Mouse (Mus musculus) left cerebral cortex, postnatal 14 days (tissue): ENCODE measurements around the gene Slc35a3. TPM values are rescaled to one million over a fixed set of nuclear protein-coding genes. Genes with fewer than 3 reads are reported as not detected.
"Not testable (repeated sequence)": the region's sequence is repeated elsewhere in the genome, so short reads cannot be mapped to it uniquely, and the experiment has no call there.

Experiments
- DNase-seq, 2 experiments: peaks; one replicate each; pipeline ENCODE4 v3.0.0; 2021 to 2022; ENCODE audit warnings: low spot score in 2 of 2, mixed read lengths in 1 of 2
- intact Hi-C: fragments of 180-260 bp; cut with DNase I; formaldehyde crosslinking; loops from one replicate; pipeline ENCODE4 v1.15.1; 2025
- total RNA-seq, 2 experiments: library from RNA; stranded (reverse); gene quantifications; 2 replicates each; pipeline ENCODE4 v1.2.3; 2021

Gene Slc35a3
- total RNA-seq, 2 experiments from 2014 or later = 14.1 to 15.9 TPM

DNA sequence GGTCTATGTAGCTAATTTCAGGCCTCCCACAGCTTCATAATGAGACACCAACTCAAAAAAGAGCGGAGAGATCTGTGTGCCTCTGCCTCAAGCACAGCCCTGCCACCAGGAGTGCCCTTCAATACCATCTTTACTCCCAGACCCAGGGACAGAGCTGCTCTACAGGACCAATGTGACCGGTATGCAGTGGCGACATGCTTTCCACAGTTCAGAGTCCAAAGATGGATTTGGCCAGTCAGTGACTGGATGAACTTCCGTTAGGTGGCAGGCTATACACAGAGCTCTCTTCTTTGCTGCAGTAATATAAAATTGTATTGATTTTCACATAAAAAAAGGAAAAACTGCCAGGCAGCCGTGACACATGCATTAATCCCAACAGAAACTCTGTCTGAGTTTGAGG, 8.8 kb downstream of the Slc35a3 start:
- DNase-seq = no peak
- intact Hi-C loops = no loop called here

DNA sequence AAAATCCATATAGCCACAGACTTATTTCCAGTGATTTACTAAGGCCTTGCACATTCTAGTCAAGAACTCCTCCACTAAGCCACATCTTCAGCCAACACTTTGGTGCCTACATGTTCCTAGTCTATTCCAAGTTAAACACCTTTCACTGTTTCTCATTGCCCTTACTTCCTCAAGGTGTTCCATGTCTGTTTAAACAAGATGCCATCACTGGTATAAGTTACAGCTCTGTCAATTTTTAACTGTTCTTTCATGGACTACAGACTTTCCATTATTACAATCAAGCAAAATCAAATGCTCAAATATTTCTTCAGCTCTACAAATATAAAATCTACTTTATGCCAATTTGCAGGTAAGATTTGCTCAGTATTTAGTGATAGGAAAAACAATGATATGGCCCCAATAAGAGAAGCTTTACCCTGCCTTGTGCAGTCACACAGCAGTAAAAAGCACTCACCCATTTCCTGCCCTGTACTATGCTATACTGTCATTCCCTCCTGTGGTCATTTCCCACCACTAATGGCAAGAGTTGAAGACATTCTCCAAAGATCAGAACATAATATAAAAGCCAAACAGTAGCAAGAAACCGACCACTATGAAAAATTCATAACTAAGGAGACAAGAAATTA, 9.9 kb downstream of the Slc35a3 start:
- intact Hi-C loops = no loop called here
- DNase-seq = no peak

DNA sequence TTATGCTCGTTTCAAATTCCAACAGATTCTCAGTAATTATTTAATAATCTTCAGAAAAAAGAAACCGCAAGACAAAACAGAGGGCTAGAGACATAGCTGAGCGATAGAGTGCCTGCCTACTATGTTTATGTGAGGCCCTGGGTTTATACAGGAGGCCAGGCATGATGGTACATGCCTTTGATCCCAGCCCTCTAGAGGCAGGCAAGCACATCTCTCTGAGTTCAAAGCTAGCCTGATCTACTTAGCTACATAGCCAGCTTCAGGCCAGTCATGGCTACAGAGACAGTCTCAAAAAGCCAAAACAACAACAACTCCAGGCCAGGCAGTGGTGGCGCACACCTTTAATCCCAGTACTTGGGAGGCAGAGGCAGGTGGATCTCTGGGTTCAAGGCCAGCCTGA, 11.0 kb downstream of the Slc35a3 start:
- intact Hi-C loops = no loop called here

DNA sequence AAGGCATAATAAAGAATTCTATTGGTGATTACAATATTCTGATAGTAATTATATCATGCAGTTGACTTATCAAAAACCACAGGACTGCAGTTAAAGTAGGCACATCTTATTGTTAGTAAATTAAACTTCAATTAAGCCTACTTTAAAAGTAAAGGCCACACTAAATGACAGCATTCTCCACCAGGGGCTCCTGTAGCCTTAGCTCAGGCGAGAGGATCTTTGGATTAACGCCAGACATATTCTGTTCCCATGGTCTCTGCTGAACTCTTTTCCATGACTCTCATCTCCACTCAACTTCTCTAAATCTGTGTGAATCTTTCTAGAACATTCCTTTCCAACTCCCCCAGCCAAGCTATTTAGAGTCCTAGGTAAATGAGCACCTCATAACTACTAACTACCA, 13.8 kb downstream of the Slc35a3 start:
- intact Hi-C loops = no loop called here
- DNase-seq = no peak

More for the DNA sequence above, 11.0 kb downstream of the Slc35a3 start:
- DNase-seq = no peak

DNA sequence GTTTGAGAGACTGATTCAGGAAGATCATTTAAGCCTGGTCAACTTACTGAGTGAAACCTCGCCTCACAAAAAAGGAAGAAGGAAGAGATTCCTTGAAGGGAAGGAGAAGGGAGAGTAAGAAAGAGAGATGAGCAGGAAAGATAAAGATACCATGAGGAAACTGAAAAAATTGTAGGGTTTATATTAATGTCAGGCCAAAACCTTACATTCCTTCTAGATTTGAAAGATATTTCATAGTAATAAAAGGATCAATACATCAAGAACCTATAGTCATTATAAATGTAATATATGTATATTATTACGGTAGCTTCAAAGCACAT, 17.0 kb downstream of the Slc35a3 start:
- no peak for DNase-seq
- intact Hi-C loops = no loop called here

DNA sequence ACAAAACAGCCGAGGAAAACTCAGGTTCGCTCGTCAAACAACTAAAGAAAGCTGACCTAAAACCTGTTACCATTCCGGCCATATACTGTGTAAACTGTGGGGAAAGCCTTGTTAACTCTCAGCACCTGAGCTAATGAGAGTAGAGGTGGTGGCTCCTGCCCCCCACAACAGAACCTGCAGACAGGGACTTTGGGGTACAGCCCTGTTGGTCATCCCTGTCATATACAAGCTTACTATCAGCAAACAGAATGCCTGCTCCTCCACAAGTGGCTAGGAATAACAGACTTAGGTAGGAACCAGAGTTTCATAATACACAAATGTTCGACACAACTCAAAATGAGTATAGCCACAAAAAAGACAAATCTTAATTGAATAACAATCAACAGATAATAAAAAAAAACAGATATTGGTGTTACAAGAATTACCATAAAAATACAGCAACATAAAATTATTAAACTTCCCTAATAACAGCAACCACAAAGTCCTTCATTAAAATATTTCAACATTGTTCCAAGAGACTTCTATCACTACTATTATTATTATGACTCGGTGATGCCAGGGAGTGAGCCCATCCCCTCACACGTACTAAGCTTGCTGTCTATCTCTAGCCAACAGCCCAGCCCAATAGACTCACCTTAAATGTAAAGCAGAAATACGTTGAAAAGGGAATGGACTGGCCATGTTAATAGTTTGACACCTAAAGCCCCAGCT, 17.5 kb downstream of the Slc35a3 start:
- DNase-seq = no peak
- intact Hi-C loops = no loop called here

DNA sequence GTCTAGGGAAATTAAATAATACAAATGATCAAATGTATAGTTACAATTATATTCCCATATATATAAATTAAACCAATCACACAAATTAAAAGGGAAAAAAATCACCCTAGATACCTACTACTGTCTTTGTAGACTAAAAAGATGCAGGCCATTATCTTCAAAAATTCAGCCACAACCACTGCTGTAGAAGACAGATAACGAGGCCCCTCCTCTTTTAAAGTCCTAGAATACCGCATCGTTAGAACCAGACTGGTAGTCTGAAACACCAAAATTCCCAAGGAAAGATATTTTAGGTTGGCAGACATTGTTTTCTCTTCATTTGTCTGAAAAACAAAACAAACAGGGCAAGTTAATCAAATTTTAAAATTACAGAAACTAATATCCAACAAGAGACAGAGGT, 18.3 kb downstream of the Slc35a3 start:
- intact Hi-C loops = no loop called here
- DNase-seq = no peak

DNA sequence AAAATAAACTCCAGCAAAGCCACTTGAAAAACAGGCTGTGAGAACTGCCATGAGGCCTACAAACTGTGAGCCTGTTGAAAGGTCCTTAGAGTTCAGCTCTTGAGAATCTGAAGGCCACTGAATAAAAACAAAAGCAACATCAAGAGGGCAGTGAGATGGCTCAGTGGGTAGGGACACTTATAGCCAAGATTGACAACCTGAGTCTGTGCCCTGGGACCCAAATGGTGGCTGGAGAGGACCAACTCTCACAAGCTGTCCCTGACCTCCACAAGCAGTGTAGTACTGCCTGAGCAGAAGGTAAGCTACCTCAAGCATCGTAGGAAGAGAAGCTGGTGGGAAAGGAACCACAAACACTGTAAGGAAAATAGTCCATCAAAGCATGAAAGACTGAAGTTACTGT, 31.5 kb downstream of the Slc35a3 start, which contains the start of gene Gm43191:
Gm43191 (minus strand) TSS at position 101 of the 400 bp plus-strand sequence.
- no peak for DNase-seq

DNA sequence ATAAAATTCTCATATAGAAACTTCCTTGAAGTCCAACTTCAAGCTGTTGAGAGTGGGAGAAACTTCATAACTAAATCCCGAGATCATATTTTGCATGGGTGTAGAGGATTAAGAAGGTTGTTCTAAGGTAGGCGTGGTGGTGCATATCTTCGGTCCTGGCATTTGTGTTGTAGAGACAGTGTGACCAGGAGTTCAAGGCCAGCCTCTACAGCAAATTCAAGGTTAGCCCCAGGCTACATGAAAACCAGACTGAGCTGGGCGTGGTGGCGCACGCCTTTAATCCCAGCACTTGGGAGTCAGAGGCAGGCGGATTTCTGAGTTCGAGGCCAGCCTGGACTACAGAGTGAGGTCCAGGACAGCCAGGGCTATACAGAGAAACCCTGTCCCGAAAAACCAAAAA, 48.4 kb downstream of the Slc35a3 start:
- intact Hi-C loops, DNase-seq: not testable (repeated sequence)

More for the DNA sequence above, 31.5 kb downstream of the Slc35a3 start, which contains the start of gene Gm43191:
- intact Hi-C loops = no loop called here

DNA sequence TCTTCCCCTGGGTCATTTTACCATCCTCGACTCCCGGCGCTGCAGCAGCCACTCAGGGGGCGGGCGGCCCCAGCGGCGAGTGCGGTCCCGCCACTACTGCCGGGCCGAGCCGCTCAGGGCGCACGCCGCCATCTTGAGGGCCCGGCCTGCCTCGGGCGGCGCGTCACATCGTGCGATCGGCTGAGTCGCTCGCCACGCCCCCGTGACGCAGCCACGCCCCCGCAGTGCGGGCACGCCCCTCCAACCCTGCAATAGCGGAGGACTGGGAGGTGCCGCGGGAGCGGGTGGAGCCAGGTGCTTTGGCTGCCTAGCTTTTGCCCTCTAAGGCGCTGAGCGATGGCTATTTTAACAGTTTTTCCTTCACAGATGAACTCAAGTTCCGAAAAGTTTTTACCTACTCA, 50.2 kb downstream of the Slc35a3 start, which contains the start of gene Mfsd14a:
Mfsd14a (minus strand) TSS at position 215 of the 401 bp plus-strand sequence.
- intact Hi-C loops = loop anchor here (2.0 kb wide), 1 partner anchor 68 kb away; the partner anchor contains the start of gene Sass6
- peak; percentile 96 to 98 for DNase-seq

DNA sequence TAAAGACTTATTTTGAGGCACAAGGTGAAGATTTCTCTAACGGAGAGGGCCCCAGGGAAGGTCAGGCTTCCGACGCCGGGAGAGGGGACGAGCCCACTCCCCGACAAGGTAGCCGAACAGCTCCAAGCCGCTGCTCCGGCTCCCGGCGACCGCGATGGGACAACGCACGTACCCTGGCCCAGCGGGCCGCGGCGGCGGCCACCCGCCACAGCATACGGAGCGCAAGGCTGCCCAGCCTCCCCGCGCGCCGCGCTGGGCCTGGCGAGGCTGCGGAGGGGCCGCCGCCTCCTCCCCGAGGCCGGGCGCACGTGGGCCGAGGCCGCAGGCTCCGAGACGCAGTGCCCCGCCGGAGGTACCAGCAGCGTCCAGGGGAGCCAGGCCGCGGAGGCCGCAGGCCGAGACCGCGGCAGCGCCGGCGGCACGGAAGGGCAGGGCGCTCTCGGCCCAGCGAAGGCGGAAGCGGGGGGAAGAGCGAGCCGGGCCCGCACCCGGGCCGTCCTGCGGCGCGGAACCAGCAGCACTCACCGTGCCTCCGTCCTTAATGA, 50.7 kb downstream of the Slc35a3 start:
- DNase-seq = peak in 1 of 2 experiments; percentile 28
- intact Hi-C loops = loop anchor here (2.0 kb wide), 1 partner anchor 67 kb away; the partner anchor contains the start of gene Sass6

DNA sequence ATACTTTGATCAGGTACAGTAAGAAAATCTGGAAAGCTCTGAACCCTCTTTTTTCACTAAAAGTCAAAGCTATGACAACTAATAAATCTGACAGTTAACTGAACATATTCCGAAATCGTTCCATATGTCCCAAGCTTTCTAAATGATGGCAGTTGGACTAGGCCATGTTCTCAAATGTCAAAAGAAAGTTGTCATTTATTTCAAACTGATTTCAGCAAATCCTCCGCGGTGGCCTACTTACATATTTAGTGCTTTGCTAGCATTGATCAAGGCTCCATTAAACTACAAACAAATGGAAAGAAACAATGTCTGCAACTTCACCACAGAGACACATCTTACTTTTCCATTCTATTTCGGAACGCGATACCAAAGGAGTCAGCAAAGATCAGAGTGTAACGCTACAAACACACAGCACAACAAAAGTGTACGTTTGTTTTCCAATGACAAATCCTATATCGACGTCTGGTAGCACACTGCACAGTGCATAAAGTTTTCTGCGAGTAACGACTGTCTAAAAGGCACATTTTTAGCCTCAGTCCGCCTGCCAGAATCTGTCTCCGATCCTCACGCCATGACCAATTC, 51.3 kb downstream of the Slc35a3 start:
- intact Hi-C loops = no loop called here
- DNase-seq = no peak

DNA sequence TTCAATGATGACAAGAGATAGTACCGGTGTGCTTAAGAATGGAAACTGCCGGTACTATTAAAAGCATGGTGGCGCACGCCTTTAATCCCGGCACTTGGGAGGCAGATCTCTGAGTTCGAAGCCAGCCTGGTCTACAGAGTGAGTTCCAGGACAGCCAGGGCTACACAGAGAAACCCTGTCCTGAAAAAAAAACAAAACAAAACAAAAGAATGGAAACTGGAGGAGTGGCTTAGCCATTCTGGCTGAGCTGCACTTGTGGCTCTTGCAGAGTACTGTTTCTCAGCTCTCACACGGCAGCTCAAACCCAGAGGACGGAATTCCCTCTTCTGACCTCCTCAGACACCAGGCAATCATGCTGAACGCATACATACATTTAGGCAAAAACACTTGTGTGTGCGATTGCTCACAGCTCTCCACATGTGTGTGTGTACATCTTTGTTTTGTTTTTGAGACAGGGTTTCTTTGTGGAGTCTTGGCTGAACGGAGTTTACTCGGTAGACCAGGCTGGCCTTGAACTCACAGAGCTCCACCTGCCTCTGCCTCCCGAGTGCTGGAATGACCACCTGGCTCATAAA, 52.7 kb downstream of the Slc35a3 start:
- no peak for DNase-seq
- intact Hi-C loops = no loop called here

DNA sequence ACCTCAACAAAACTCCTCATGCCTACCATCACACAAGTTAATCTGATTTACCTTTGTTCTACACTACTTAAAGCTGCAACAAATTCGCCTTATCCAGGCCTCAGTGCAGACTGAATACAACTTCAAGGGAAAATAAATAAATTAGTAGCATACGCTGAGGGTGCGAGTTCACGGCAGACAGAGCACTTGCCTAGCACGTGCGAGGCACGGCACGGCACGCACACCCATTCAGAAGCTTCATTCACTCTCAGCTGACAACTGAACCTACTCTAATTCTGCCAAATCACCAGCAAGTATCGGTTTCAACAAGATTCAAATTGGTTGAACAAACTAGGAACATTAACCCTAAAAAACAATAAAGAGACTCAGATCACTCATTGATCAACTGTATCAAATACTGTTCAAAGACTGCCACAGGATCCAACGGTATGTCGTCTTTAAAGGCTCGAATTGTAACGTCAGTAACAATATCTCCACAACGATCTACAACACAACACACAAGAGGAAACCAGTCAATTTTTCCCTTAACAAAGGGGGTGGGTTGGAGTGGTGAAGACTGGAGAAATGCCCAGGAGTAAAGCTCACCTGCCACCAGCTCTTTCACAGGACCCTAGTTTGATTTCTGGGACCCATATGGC, 53.6 kb downstream of the Slc35a3 start:
- DNase-seq = no peak
- intact Hi-C loops = no loop called here

DNA sequence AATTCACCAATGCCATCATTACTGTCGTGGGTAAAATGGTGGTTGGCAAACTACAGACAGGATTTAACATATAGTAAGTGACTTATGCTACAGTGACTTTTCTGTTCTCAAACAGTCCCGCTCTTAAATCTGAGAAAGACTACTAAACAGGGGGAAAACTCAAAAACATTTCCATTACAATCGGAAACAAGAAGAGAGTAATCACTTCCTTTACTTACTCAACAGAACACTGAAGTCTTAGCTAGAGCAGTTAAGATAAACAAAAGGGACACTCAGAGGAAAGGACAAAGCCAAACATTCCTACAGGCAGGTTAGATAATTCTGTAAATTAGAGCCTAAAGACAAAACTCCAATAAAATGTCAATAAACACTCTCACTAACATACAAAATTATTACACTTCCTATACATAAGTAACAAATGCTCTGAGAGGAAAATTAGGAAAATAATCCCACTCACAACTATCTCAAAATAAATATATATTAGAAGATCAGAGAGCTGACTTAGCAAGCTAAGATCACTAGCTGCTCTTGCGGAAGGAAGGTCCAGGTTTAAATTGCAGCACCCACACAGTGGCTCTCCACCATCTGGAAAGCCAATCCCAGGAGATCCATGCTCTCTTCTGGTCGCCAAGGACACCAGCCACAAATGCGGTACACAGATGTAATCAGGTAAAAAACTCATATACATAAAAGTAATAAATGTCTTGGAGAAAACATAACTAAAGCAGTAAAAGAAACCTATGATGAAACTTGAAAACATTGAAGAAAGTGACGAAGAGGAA, 56.3 kb downstream of the Slc35a3 start:
- no peak for DNase-seq
- intact Hi-C loops = no loop called here

DNA sequence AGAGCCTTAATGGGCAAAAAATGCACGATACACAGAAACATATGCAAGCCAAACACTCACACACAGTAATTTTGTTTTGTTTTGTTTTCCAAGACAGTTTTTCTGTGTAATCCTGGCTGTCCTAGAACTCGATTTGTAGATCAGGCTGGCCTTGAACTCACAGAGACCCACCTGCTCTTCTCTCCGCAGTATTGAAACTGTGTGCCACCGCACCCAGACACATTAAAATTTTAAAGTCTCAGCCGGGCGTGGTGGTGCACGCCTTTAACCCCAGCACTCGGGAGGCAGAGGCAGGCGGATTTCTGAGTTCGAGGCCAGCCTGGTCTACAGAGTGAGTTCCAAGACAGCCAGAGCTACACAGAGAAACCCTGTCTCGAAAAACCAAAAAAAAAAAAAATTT, 58.6 kb downstream of the Slc35a3 start:
- DNase-seq, intact Hi-C loops: not testable (repeated sequence)

DNA sequence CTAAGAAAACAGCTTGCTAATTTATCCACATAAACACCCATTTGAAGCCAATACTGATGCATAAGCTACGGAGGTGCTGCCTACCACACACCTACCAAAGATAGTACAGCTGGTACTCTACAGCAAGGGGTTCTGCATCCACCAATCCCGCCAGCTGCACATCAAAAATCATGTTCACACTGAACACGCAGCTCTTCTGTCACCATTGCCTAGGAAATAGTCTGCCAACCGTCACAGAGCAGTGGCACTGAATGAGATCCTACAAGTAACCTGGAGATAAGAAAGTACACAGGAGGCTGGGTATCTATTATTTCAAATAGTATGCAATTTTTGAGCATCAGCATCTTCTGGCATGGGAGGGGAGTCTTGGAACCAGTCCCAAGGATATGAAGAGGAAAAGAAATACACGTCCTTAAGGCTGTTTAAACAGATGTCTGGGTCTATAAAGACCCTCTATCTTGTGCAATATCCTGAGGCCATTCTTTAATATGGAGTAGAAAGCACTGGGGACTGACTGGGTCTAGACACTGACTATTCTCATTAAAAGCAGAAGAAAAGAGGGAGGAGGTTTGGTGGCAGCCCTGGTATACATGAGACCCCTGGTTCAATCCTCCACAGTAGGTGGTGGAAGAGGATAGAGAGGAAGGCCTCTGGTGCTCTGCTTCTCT, 59.2 kb downstream of the Slc35a3 start:
- DNase-seq = no peak
- intact Hi-C loops = no loop called here

DNA sequence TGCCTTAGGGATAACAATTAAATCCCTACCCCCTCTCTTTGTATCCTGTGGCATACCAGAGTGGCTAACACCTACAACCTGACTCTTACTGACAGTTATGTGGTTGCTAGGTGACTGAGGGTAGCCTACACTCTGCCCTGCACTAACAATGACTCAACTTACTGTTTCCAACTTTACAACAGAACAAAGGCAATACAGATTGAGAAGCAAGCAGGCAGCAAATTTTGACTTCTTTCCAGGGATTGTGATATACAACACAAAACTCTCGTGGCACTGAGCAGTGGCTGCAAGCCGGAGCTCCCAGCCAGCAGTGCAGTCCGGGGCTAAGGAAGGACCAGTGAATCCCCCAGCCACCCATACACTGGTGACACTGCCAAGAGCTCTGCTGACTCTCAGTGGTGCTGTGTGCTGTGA, 60.6 kb downstream of the Slc35a3 start:
- intact Hi-C loops = no loop called here
- no peak for DNase-seq
